Mouse (Mus musculus): ENCODE measurements around the gene Mtmr14.

- TF ChIP-seq CTCF (IDR thresholded peaks at IDR 0.05; ENCODE audit: control insufficient read depth, insufficient read depth, insufficient replicate concordance, low read depth, low read length) (no peak), POLR2A (IDR thresholded peaks at IDR 0.05; ENCODE audit: control insufficient read depth, low read depth, low read length) (no peak)
These were observed 25.9 kb downstream of the Mtmr14 start for GRCm38 (mm10) chr6:113263531-113263930.
